Mouse (Mus musculus) Patski (cell line): Measurements from ENCODE around the gene Mok. TPM values are rescaled to one million over a fixed set of nuclear protein-coding genes. Genes with fewer than 3 reads are reported as not detected.

Experiments
- ATAC-seq: fragments of 100-300 bp; one replicate; pipeline ENCODE4 v1.8.0; 2021
- CTCF ChIA-PET: fragments of 350-600 bp; sonication (Branson Sonifier 250); formaldehyde crosslinking; loops from one replicate; lab custom pipeline; 2022; ENCODE audit warnings: inconsistent platforms; lab: Charles Lee
- POLR2A ChIA-PET: fragments of 350-600 bp; sonication (Branson Sonifier 250); formaldehyde crosslinking; loops from one replicate; lab custom pipeline; 2022; ENCODE audit warnings: antibody characterized with exemption, inconsistent platforms; lab: Charles Lee
- DNase-seq: peaks from one replicate; pipeline ENCODE4 v3.0.0-alpha.2; 2011; ENCODE audit warnings: low read depth, low spot score
- H3K27me3 ChIP-seq: fragments of 371-371 bp; one replicate; pipeline ENCODE4 v1.5.1; 2021
- CTCF ChIP-seq: fragments of 100-300 bp; IDR thresholded peaks from one replicate; pipeline ENCODE4 v1.5.1; 2021
- in situ Hi-C: fragments of 300-500 bp; cut with MboI; formaldehyde crosslinking; loops from 3 replicates; pipeline ENCODE4 v1.11.1; 2018; ENCODE audit warnings: low pct_unique_long_range_greater_than_20kb, mixed read lengths
- polyA plus RNA-seq: library from polyadenylated mRNA; unstranded; gene quantifications from one replicate; pipeline ENCODE4 v1.2.3, GENCODE M21; 2021

Mok gene
- polyA plus RNA-seq, 1 experiment from 2014 or later = 16.2 TPM

GRCm38 (mm10) chr12:110837192-110837841 is 3.4 kb downstream of the Mok start:
- ChIA-PET POLR2A (no interaction called here), CTCF (no interaction called here)
- in situ Hi-C loops = no loop called here
- no peak for TF ChIP-seq CTCF
- no peaks in the 10 kb centered on the region for H3K27me3 ChIP-seq
- ATAC-seq (peak; percentile 22), DNase-seq (no peak)

GRCm38 (mm10) chr12:110836729-110837128 is 4.0 kb downstream of the Mok start:
- ChIA-PET POLR2A (no interaction called here), CTCF (no interaction called here)
- DNase-seq (no peak), ATAC-seq (no peak)
- no peak for TF ChIP-seq CTCF
- no peaks in the 10 kb centered on the region for H3K27me3 ChIP-seq
- in situ Hi-C loops = no loop called here

GRCm38 (mm10) chr12:110835182-110835581 is 5.6 kb downstream of the Mok start:
- DNase-seq = no peak
- in situ Hi-C loops = no loop called here

GRCm38 (mm10) chr12:110830293-110831024 is 10.3 kb downstream of the Mok start:
- no peak for TF ChIP-seq CTCF
- in situ Hi-C loops = no loop called here
- ATAC-seq (no peak), DNase-seq (no peak)
- ChIA-PET CTCF (no interaction called here), POLR2A (no interaction called here)
- H3K27me3 ChIP-seq = no peaks in the 10 kb centered on the region

More at GRCm38 (mm10) chr12:110835182-110835581, 5.6 kb downstream of the Mok start:
- POLR2A ChIA-PET = no interaction called here
- no peak for TF ChIP-seq CTCF
- CTCF ChIA-PET = no interaction called here
- no peak for ATAC-seq
- H3K27me3 ChIP-seq = no peaks in the 10 kb centered on the region

GRCm38 (mm10) chr12:110828908-110829307 is 11.8 kb downstream of the Mok start:
- CTCF ChIA-PET = interaction anchor here (0.8 to 1.7 kb wide), 2 partner anchors 19 to 126 kb away, joined by 3 read pairs; no protein-coding TSS in a partner anchor
- TF ChIP-seq CTCF = no peak
- no peak for ATAC-seq
- DNase-seq = no peak
- POLR2A ChIA-PET = interaction anchor here (1.0 kb wide), 1 partner anchor 20 kb away, joined by 3 read pairs; no protein-coding TSS in a partner anchor
- in situ Hi-C loops = no loop called here
- H3K27me3 ChIP-seq = no peaks in the 10 kb centered on the region

GRCm38 (mm10) chr12:110822366-110822765 is 18.4 kb downstream of the Mok start:
- no peaks in the 10 kb centered on the region for H3K27me3 ChIP-seq
- in situ Hi-C loops = no loop called here
- DNase-seq (no peak), ATAC-seq (no peak)
- ChIA-PET CTCF (no interaction called here), POLR2A (interaction anchor here (0.7 kb wide), 1 partner anchor 59 kb away, joined by 3 read pairs; no protein-coding TSS in a partner anchor)
- no peak for TF ChIP-seq CTCF

GRCm38 (mm10) chr12:110821787-110822186 is 19.0 kb downstream of the Mok start:
- in situ Hi-C loops = no loop called here
- POLR2A ChIA-PET = no interaction called here
- H3K27me3 ChIP-seq = no peaks in the 10 kb centered on the region
- no peak for DNase-seq
- ATAC-seq = no peak
- CTCF ChIA-PET = no interaction called here
- TF ChIP-seq CTCF = no peak

- in situ Hi-C loops = no loop called here
- ChIA-PET CTCF (no interaction called here), POLR2A (no interaction called here)
- no peaks in the 10 kb centered on the region for H3K27me3 ChIP-seq
- TF ChIP-seq CTCF = no peak
- DNase-seq (no peak), ATAC-seq (no peak)
Measured at GRCm38 (mm10) chr12:110819367-110819766, 21.4 kb downstream of the Mok start.

GRCm38 (mm10) chr12:110816833-110817232 is 23.9 kb downstream of the Mok start:
- no peaks in the 10 kb centered on the region for H3K27me3 ChIP-seq
- no peak for TF ChIP-seq CTCF
- CTCF ChIA-PET = no interaction called here
- ATAC-seq (no peak), DNase-seq (no peak)
- in situ Hi-C loops = no loop called here
- POLR2A ChIA-PET = no interaction called here

- TF ChIP-seq CTCF = no peak
- no peaks in the 10 kb centered on the region for H3K27me3 ChIP-seq
- CTCF ChIA-PET = no interaction called here
- POLR2A ChIA-PET = no interaction called here
- ATAC-seq (no peak), DNase-seq (no peak)
- in situ Hi-C loops = no loop called here
Measured at GRCm38 (mm10) chr12:110814924-110815323, 25.8 kb downstream of the Mok start.

- TF ChIP-seq CTCF = no peak
- ATAC-seq = no peak
- no peak for DNase-seq
- ChIA-PET POLR2A (no interaction called here), CTCF (no interaction called here)
- in situ Hi-C loops = no loop called here
- H3K27me3 ChIP-seq = no peaks in the 10 kb centered on the region
Measured at GRCm38 (mm10) chr12:110813624-110814023, 27.1 kb downstream of the Mok start.
